Mouse (Mus musculus) left cerebral cortex, postnatal 10 days (tissue): ENCODE results near the gene Gm10300. TPM values are rescaled to one million over a fixed set of nuclear protein-coding genes. Genes with fewer than 3 reads are reported as not detected.

Experiments used
- DNase-seq, 2 experiments: peaks; one replicate each; pipeline ENCODE4 v3.0.0; 2021 to 2022; ENCODE audit warnings: low spot score in 2 of 2, mixed read lengths in 1 of 2; ENCODE audit errors: extremely low spot score in 1 of 2
- intact Hi-C: fragments of 180-260 bp; cut with DNase I; formaldehyde crosslinking; loops from one replicate; pipeline ENCODE4 v1.15.1; 2025
- total RNA-seq, 2 experiments: library from RNA; stranded (reverse); gene quantifications; 2 replicates each; pipeline ENCODE4 v1.2.3; 2021

Gm10300 gene
- total RNA-seq, 2 experiments from 2014 or later: 0.15 TPM; not detected in 1

DNA sequence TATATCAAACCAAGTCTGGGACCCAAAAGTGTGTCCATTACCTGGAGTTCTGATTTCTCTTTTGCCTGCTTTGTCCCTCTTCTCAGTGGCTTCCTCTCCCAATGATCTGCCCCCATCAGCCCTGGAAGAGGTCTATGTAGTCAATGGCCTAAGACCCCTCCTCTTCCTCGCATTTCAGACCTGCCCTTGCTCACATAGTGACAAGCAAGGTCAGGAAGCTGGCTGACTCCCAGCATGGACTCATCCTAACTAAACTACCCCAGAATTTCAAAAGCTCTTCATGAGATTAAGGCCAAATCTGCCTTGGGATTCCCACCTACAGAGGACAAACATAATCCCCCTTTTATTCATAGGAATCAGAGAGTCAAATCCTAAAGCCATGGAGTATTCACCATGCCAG, 1.3 kb downstream of the Gm10300 start:
- DNase-seq: no peak
- intact Hi-C loops: loop anchor here (5.0 kb wide), 1 partner anchor 158 kb away; no protein-coding TSS in a partner anchor

DNA sequence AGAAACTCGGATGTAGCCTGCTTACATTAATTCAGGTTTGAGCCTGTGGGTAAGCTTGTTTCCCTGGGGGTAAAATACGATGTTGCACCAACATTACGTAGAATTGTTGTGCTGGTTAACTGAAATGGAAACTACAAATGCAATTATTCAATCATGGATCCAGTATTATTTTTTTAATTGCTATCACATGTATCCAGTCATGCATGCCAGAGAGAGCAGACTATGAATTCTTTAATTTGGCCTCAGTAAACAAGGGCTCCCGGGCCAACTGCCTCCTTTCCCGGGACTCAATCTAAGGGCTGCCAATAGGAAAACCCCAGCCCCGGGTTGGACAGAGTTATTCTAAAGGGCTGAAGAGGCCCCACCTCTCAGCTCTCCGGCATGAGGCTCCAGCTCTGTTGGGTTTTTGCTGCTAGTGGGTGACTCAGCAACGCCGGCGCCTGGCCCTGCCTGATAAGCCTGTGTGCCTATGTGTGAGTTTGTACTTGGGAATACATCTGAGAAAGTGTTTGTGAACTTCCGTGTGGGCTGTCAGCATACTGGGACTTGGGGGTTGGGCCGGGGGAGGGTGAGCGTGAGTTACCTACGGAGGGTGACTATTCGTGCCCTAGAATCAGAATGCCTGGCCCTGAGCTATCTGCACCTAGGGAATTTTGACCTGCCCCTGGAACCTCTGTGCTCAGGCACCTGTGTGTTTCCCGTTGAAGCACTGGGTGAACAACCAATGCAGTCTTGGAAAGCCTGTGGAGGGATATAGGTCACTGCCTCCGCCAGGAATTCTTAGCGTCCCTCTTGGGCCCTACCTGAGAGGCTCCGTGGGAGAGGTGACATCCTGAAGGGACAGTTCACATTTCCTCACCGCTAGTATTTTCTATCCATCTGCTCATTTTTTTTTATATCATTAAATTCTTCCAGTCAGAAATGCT, 2.2 kb downstream of the Gm10300 start:
- no peak for DNase-seq
- intact Hi-C loops: loop anchor here (5.0 kb wide), 1 partner anchor 159 kb away; no protein-coding TSS in a partner anchor

DNA sequence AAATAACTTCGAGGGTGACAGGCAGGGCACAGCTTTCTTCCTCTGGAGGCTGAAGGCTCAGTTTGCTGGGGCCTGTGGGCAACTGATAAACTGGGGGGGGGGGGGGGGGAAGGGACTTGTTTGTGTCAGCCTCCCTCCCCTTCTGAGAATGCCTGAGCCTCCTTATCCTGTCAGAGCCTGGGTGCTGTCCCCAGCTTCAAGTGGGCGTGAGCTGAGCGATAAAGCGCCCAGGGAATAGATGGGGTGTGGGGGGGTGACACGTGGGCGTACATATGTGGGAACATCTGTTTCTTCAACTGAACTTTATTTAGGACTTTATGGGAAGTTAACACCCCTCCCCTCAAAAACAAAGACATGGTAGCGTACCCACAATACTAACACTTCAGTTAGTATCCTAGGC, 2.9 kb downstream of the Gm10300 start:
- no peak for DNase-seq
- intact Hi-C loops: loop anchor here (5.0 kb wide), 1 partner anchor 160 kb away; no protein-coding TSS in a partner anchor

DNA sequence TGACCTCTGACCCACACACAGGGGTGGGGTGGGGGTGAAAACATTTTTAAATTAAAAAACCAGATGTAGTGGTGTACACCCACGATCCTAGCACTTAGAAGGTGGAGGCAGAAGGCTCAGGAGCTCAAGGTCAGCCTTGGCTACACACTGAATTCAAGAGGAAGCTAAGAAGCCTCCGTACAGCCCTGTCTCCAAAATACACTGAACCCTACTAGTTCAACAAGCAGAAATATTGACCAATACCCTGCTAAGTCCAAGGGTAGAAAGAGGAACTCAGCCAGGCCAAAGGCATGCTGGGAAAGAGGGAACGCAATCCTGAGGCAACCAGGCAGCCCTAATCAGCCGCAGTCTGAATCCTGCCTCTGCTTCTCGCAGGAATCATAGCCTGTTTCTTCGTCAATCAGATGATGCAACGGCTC, 3.8 kb downstream of the Gm10300 start:
- intact Hi-C loops: loop anchor here (2.0 to 5.0 kb wide), 3 partner anchors 102 to 218 kb away; no protein-coding TSS in a partner anchor
- no peak for DNase-seq

DNA sequence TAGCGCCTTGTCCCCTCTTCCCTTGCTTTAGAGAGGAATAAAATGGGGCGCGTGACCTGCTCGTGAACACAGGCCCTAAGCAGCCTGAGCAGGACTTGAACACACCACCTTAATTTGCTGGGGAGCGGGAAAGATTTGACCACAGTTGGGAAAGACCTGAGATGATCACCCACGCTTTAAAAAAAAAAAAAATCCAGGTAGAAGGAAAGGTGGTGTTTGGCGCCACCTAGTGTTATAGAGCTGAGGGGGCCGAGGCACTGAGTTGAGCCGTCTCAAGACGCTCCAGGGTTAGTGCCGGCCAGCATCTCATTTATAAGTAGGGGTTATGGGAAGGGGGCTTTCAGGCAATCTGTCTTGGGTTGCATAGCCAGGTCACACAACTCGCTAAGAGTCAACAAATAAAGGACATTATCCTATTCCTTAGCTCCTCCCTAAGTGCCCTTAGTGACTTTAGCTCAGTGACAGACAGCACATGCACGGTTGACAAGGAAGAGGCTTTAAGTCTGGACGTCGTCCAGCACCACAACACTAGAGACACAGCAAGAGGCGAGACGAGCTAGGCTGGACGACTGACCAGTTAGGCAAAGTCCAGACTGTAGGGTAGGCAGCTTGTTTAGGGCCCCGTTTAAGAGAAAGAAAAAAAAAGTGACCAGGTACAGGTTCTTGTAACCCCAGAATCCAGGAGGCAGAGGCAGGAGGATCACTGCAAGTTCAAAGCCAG, 5.2 kb downstream of the Gm10300 start:
- DNase-seq: peak in 1 of 2 experiments; percentile 71
- intact Hi-C loops: loop anchor here (2.0 to 5.0 kb wide), 3 partner anchors 103 to 219 kb away; no protein-coding TSS in a partner anchor

GRCm38 (mm10) chr4:132080492-132080983, 6.0 kb downstream of the Gm10300 start:
- intact Hi-C loops: no loop called here
- DNase-seq: no peak

GRCm38 (mm10) chr4:132085114-132085513, 10.6 kb downstream of the Gm10300 start:
- intact Hi-C loops: no loop called here
- DNase-seq: no peak

DNA sequence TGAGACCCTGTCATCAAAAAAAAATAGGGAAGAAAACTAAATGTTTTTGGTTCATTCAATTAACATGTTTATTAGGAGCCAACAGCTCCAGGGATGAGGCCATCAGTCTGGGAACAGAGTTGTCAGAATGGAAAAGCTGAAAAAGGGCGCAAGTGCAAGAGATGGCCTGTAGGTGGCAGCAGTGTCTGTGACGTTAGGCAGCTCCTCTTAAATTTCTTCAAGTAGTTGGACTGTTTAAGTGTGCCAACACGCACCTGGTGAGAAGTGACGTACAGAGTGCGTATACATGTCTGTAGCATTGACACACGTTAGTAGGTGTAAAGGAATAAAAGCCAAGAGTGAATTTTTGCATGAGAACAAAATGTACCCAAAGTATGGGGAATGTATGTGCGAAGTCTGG, 14.4 kb downstream of the Gm10300 start:
- intact Hi-C loops: loop anchor here (2.0 kb wide), 1 partner anchor 90 kb away; no protein-coding TSS in a partner anchor

GRCm38 (mm10) chr4:132093136-132093535, 18.6 kb downstream of the Gm10300 start:
- intact Hi-C loops: no loop called here
- DNase-seq: no peak

More for the DNA sequence above, 14.4 kb downstream of the Gm10300 start:
- peak; percentile 46 to 56 for DNase-seq

GRCm38 (mm10) chr4:132093928-132094327, 19.4 kb downstream of the Gm10300 start:
- intact Hi-C loops: no loop called here
- DNase-seq: no peak

GRCm38 (mm10) chr4:132095043-132095442, 20.5 kb downstream of the Gm10300 start:
- intact Hi-C loops: no loop called here
- DNase-seq: no peak

GRCm38 (mm10) chr4:132099548-132099947, 25.1 kb downstream of the Gm10300 start:
- DNase-seq: no peak
- intact Hi-C loops: no loop called here

- no peak for DNase-seq
- intact Hi-C loops: no loop called here
Measured at GRCm38 (mm10) chr4:132101152-132101551, 26.7 kb downstream of the Gm10300 start.

DNA sequence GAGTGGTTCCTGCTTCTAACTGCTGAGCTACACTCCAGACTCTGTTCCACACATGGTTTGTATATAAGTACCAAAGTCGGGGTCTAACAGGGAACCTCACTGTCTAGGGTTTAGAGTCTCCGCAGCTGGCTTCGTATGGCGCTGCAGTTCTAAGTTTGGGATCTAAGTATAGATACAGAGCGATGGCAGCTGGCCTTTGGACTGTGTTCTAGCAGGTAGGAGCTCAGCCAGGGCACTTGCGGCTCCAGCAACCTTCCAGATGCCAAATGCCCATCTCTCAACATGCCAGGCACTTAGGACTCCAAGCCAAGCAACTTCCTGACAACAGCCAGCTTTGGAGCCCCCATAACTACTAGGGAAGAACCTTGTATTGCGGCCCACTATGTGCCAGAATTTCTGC, 33.7 kb downstream of the Gm10300 start:
- intact Hi-C loops: no loop called here

DNA sequence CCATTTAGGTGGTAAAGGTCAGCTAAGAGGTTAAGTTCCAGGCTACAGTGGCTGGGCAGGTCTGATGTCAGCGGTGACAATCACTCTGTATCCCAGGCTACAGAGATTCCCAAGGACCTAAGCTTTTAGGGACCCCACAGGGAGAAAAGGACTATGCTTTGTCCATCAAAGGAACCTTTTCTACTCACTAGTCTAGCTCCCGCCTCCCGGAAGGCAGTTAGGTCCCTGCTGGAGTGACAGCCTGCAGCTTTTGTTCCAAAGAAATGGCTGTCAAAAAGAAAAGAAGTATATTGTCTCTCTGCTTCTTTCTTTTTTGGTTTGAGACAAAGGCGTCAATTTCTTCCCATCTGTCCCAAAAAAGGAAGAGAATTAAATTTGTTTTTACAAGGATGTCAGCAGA, 36.7 kb downstream of the Gm10300 start:
- intact Hi-C loops: no loop called here
- no peak for DNase-seq

More for the DNA sequence above, 33.7 kb downstream of the Gm10300 start:
- DNase-seq: no peak

GRCm38 (mm10) chr4:132113411-132114095, 39.1 kb downstream of the Gm10300 start:
- peak in 1 of 2 experiments; percentile 38 for DNase-seq
- intact Hi-C loops: no loop called here

DNA sequence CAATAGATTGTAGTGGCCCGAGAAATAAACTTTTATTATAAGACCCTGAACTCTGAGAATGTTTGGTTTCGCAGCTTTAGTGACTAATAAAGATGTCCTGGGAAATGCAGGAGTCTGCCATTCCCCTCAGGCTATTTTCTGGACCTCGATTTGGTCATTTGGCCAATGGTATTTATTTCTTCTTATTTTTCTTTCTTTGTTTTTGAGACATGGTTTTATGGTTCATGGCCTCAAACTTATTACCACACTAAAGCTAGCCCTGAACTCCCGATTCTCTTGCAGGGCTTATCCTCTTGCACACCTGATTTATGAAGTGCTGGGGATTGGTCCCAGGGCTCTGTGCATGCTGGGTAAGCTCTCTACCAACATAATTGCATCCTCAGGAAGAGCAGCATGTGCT, 41.8 kb downstream of the Gm10300 start:
- DNase-seq: no peak

GRCm38 (mm10) chr4:132119566-132119965, 45.1 kb downstream of the Gm10300 start:
- intact Hi-C loops: no loop called here
- no peak for DNase-seq

More for the DNA sequence above, 41.8 kb downstream of the Gm10300 start:
- intact Hi-C loops: no loop called here

- intact Hi-C loops: no loop called here
- DNase-seq: no peak
Measured at GRCm38 (mm10) chr4:132121674-132122073, 47.2 kb downstream of the Gm10300 start.
